Mouse (Mus musculus) neural tube, embryonic 11.5 days (tissue): Measurements from ENCODE around the gene Ppp1r21. TPM values are rescaled to one million over a fixed set of nuclear protein-coding genes. Genes with fewer than 3 reads are reported as not detected.

Experiments
- ATAC-seq: fragments of 200-750 bp; cut with Nextera tagmentation; 2 replicates; pipeline ENCODE4 v1.8.0; 2017; ENCODE audit warnings: moderate number of reproducible peaks, mild to moderate bottlenecking, moderate TSS enrichment, moderate library complexity; ENCODE audit not compliant: insufficient read depth, low FRiP score, low TSS enrichment
- DNase-seq: peaks from one replicate; pipeline ENCODE4 v3.0.0-alpha.2; 2015; ENCODE audit warnings: low spot score
- H3K27ac ChIP-seq: fragments of 300-500 bp; sonication (generic); 2 replicates; pipeline ENCODE4 v1.5.1; 2014; ENCODE audit warnings: low read depth, mild to moderate bottlenecking, low read length
- H3K27me3 ChIP-seq: fragments of 300-500 bp; sonication (generic); 2 replicates; pipeline ENCODE4 v1.6.1; 2014; ENCODE audit warnings: mild to moderate bottlenecking, low read length, mixed read lengths; ENCODE audit not compliant: control insufficient read depth, insufficient read depth
- H3K36me3 ChIP-seq: fragments of 300-500 bp; sonication (generic); 2 replicates; pipeline ENCODE4 v1.6.1; 2014; ENCODE audit warnings: mild to moderate bottlenecking, low read length, moderate library complexity, mixed read lengths; ENCODE audit not compliant: control insufficient read depth, insufficient read depth
- H3K4me1 ChIP-seq: fragments of 300-500 bp; sonication (generic); 2 replicates; pipeline ENCODE4 v1.6.1; 2014; ENCODE audit warnings: low read length, mixed read lengths; ENCODE audit not compliant: control insufficient read depth, insufficient read depth
- H3K4me2 ChIP-seq: fragments of 300-500 bp; sonication (generic); 2 replicates; pipeline ENCODE4 v1.6.1; 2014; ENCODE audit warnings: low read depth, mild to moderate bottlenecking, moderate library complexity
- H3K4me3 ChIP-seq: fragments of 300-500 bp; sonication (generic); 2 replicates; pipeline ENCODE4 v1.5.1; 2014; ENCODE audit warnings: low read depth, low read length
- H3K9ac ChIP-seq: fragments of 300-500 bp; sonication (generic); 2 replicates; pipeline ENCODE4 v1.6.1; 2014; ENCODE audit warnings: mild to moderate bottlenecking, low read length
- H3K9me3 ChIP-seq: fragments of 300-500 bp; sonication (generic); 2 replicates; pipeline ENCODE4 v1.6.1; 2016; ENCODE audit warnings: low read length; ENCODE audit not compliant: control insufficient read depth
- whole genome bisulfite sequencing: fragments of 180-500 bp; shearing (Covaris S2); extraction: QIAGEN DNeasy Blood & Tissue Kit; methylation state at CpG from one replicate; pipeline ENCODE4 v1.1.7; 2014; 5-methylcytosine and 5-hydroxymethylcytosine counted together
- polyA plus RNA-seq: library from polyadenylated mRNA; unstranded; fragments of >200 nt; fragmentation: Nextera tagmentation; extraction: Ambion mirVana; gene quantifications from 2 replicates; pipeline ENCODE4 v1.2.1, GENCODE M21; 2014

Gene Ppp1r21
- polyA plus RNA-seq, result 25.6 and 29.3 TPM in 2 replicates

DNA sequence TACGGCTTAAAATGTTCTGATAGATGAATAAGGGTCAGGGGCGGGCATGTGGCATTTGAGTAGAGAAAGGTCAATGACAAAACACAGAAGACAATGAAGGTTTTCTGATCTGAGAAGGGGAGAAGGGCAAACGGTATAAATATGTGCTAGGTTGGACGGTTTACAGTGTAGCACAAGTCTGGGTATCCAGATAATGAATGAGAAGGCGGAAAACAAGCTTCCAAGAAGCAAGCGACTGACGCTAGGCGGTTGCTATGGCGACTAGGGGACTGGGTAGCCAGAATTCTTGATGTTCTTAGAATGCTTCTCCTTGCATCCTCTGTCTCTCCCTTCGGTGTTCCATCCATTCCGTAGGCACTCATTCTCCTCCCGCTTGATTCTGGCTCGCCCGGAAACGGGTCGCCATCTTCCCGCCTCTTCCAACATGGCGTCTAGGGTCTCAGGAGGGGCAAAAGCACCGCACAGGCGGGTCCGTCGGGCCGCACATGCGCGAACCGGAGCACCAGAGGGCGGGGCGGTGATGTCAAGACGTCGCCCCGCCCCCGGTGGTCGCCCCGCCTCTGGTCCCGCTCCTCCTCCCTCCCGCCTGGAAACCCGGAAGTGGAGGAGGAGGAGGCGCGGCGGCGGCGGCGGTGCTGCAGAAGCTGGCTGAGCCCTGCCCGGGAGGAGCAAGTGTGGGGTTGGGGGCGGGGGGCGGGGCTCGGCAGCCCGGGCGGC is at the start of gene Ppp1r21:
Gene Ppp1r21, plus strand, starts transcription at position 600 of the 717 bp plus-strand sequence.
- Histone ChIP-seq H3K36me3 (no peaks in the 10 kb centered on the region), H3K4me3 (peak within 1 kb of the TSS; percentile 46), H3K27ac (peak within 1 kb of the TSS; percentile 72), H3K9ac (peak within 1 kb of the TSS; percentile 64), H3K27me3 (no peaks in the 10 kb centered on the region), H3K4me2 (peak within 1 kb of the TSS; percentile 58), H3K4me1 (peaks cover 5% of the 10 kb centered on the region; the same call in 1 of the 2 replicates), H3K9me3 (no peaks in the 10 kb centered on the region)
- 8% methylated on average over 43 of the region's 49 CpGs for WGBS
- peak; percentile 97 for DNase-seq
- ATAC-seq, result peak; percentile 96

DNA sequence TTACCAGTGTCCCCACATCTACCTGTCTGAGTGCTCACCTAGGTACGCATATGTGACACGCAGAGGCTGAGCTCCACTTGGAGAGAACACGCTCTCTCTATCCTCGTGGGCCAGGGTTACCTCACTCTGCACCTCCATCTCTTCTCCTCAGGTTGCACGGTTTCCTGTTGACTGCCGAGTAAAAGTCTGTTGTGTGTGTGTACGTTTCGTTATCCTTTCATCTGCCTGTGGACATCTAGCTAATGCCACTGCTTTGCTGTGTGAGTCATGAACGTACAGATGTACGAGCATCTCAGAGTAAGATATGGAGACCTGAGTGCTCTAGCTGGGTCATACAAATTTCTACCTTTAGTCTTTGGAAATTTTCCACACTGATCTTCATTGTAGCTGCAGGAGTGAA is 49.5 kb upstream of the Ppp1r21 start:
- Histone ChIP-seq H3K9me3 (no peaks in the 10 kb centered on the region), H3K4me1 (no peaks in the 10 kb centered on the region), H3K27ac (no peak overlapping the region), H3K4me2 (no peak overlapping the region), H3K27me3 (no peaks in the 10 kb centered on the region), H3K4me3 (no peak overlapping the region), H3K9ac (no peak overlapping the region), H3K36me3 (no peaks in the 10 kb centered on the region)
- ATAC-seq (no peak), DNase-seq (no peak)
- 96% methylated on average over 10 of the region's 10 CpGs for WGBS

DNA sequence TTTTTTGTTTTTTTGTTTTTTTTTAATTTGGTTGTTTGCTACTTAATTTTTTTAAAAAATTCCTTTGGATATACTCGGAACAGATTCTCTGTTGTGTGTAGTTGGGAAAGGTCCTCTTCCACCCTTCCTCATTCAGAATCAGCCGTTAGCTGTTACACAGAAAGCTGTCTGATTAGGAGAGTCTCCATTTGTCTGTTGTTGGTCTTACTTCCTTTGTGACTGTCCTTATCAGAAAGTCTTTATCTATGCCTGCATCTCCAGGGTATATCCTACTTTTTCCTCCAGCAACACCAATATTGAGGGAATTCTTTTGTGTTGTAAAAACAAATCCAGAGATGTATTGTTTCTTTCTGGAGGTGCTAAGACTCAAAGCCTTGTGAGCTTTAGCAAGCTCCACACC is 48.9 kb upstream of the Ppp1r21 start:
- Histone ChIP-seq H3K9me3 (no peaks in the 10 kb centered on the region), H3K4me2 (no peak overlapping the region), H3K36me3 (no peaks in the 10 kb centered on the region), H3K9ac (no peak overlapping the region), H3K4me1 (no peaks in the 10 kb centered on the region), H3K27me3 (no peaks in the 10 kb centered on the region), H3K27ac (no peak overlapping the region), H3K4me3 (no peak overlapping the region)
- DNase-seq (no peak), ATAC-seq (no peak)
- WGBS, result 88% methylated on average over 2 of the region's 2 CpGs

DNA sequence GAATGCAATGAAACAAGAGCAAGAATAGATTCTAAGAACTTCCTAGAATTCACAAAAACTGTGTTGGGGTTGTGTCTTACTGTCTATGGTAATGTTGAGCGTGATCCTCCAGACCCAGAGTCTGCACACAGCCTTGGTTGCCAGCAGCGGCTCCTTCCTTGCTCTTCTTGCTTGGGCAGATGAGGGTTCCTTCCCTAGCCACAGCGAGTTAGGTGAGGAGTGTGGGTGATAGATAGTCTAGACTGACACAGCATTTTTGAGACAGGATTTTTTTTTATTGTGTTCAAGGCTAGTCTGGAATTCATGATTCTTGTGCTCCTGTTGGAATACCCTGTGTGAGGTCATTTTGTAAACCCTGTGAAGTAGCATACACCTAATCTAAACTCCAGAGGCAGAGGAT is 48.3 kb upstream of the Ppp1r21 start:
- no peak overlapping the region for H3K9ac ChIP-seq
- WGBS, result 93% methylated on average over 3 of the region's 3 CpGs
- H3K4me1 ChIP-seq, result no peaks in the 10 kb centered on the region
- no peak for ATAC-seq
- no peak for DNase-seq
- H3K9me3 ChIP-seq, result no peaks in the 10 kb centered on the region
- no peak overlapping the region for H3K27ac ChIP-seq
- no peaks in the 10 kb centered on the region for H3K27me3 ChIP-seq
- no peaks in the 10 kb centered on the region; the same call in 1 of the 2 replicates for H3K36me3 ChIP-seq
- no peak overlapping the region for H3K4me3 ChIP-seq
- no peak overlapping the region for H3K4me2 ChIP-seq

DNA sequence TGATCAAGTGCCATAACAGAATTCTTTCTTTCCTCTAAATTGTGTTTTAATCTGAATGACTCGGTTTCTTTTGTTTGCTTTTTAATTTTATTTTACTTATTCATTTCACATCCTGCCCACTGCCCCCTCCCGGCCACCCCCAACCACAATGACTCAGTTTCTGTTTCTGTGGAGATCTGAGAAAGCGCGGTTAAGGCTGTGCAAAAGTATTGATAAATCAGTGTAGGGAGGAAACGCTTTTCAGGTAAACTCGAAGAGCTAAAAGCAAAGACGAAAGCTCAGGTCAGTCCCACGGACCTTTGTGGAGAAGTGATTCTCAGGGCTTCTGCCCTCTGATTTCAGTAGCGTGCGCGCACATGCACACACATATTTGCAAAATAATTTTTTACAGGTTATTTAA is 45.4 kb upstream of the Ppp1r21 start:
- DNase-seq, result no peak
- Histone ChIP-seq H3K36me3 (no peaks in the 10 kb centered on the region; the same call in 1 of the 2 replicates), H3K4me3 (no peak overlapping the region), H3K27me3 (no peaks in the 10 kb centered on the region), H3K4me2 (no peak overlapping the region), H3K9ac (no peak overlapping the region), H3K4me1 (no peaks in the 10 kb centered on the region), H3K9me3 (no peaks in the 10 kb centered on the region), H3K27ac (no peak overlapping the region)
- 93% methylated on average over 11 of the region's 11 CpGs for WGBS
- no peak for ATAC-seq

DNA sequence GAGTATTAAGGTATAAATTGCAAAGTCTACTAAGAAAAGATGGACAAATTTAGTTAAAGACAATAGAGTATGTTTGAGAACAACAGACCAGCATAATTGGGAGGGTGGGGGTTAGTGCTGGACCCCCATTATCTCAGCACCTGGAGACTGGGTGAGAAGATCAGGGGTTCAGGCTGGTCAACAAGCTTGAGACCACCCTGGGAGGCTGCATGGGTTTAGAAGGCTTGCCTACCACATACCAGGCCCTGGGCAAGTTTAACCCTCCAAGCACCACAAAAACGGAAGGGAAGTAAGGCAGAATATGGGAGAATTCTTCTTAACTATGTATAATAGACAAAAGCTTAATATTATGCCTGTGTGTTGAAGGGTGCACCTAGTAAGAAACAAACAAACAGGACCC is 45.0 kb upstream of the Ppp1r21 start:
- H3K9me3 ChIP-seq, result no peaks in the 10 kb centered on the region
- no peak overlapping the region for H3K4me2 ChIP-seq
- H3K36me3 ChIP-seq, result no peaks in the 10 kb centered on the region; the same call in 1 of the 2 replicates
- H3K27ac ChIP-seq, result no peak overlapping the region
- no peaks in the 10 kb centered on the region for H3K4me1 ChIP-seq
- 85% methylated on average over 1 of the region's 1 CpGs for WGBS
- no peak for DNase-seq
- no peaks in the 10 kb centered on the region for H3K27me3 ChIP-seq
- H3K9ac ChIP-seq, result no peak overlapping the region
- H3K4me3 ChIP-seq, result no peak overlapping the region
- ATAC-seq, result no peak

DNA sequence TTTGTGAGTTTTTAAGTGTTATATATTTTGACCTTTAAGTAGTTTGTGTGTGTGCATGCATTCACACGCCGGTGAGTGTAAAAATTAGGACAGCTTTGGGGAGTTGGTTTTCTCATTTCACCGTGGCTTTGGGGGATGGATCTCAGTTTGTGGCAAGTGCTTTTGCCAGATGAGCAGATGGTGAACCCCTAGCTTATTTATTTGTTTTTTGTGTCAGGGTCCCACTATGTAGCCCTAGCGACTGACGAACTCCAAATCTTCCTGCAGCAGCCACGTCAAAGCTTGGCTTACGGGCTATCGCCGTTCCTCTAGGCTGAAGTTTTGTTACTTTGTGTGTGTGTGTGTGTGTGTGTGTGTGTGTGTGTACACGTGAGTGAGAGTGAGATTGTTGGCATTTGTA is 39.4 kb upstream of the Ppp1r21 start:
- 0 out of 2 replicates have a peak, but pooled peaks cover 6% of the 10 kb centered on the region for H3K4me1 ChIP-seq
- WGBS, result 97% methylated on average over 10 of the region's 10 CpGs
- no peak overlapping the region for H3K27ac ChIP-seq
- no peaks in the 10 kb centered on the region for H3K9me3 ChIP-seq
- ATAC-seq, result no peak
- H3K9ac ChIP-seq, result no peak overlapping the region
- no peaks in the 10 kb centered on the region; the same call in 1 of the 2 replicates for H3K36me3 ChIP-seq
- no peak overlapping the region for H3K4me3 ChIP-seq
- no peak overlapping the region for H3K4me2 ChIP-seq
- DNase-seq, result no peak
- no peaks in the 10 kb centered on the region for H3K27me3 ChIP-seq

DNA sequence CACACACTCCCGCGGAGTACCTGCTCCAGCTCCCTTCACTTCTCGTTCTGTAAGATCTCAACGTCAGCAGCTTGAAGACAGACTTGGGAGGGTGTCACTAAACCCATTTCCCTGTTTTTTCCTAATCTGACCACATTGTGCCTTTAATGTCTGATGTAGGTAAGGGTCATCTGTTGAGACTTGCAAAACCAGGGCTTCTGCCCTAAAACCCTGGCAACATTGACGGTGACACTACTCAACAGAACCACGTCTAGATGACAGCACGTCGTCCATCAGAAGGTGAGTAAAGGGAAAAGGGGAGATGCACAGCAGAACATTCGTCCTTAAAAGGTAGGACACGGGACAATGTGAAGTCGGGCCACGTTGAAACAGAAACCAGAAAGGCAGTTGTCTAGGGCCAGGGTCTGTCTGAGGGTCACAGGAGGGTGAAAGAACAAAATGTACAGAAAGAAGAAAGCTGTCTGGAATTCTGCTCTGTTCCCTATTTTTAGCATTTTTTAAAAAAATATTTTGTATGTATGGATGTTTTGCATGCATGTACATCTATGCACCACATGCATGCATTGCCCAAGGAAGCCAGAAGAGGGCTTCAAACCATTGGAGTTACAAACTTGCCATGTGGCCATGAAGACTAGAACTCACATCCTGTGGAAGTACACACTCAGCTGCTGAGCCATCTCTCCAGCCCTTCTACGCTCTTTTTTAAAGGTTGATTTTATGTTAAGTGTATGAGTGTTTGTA is 38.4 kb upstream of the Ppp1r21 start:
- DNase-seq (no peak), ATAC-seq (no peak)
- H3K9me3 ChIP-seq, result no peaks in the 10 kb centered on the region
- H3K27ac ChIP-seq, result no peak overlapping the region
- H3K4me3 ChIP-seq, result no peak overlapping the region
- H3K27me3 ChIP-seq, result no peaks in the 10 kb centered on the region
- H3K4me1 ChIP-seq, result 0 out of 2 replicates have a peak, but pooled peaks cover 6% of the 10 kb centered on the region
- 96% methylated on average over 13 of the region's 13 CpGs for WGBS
- H3K4me2 ChIP-seq, result no peak overlapping the region
- no peak overlapping the region for H3K9ac ChIP-seq
- H3K36me3 ChIP-seq, result no peaks in the 10 kb centered on the region

DNA sequence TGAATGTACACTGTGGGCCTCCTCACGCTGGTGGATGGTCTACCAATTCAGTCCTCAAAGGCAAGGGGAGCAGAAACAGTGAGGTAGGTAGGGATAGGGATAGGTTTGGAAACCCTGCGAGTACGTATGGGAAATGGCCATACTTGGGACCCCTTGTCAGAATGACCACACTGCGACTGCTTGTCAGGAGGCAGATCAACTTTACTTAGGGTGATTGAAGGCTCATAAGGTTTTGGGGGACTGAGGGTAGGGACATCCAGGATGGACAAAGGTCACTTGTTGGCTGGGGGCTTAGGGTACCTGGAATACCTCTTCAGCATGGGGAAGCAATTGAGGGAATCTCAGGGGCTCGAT is 37.8 kb upstream of the Ppp1r21 start:
- Histone ChIP-seq H3K36me3 (no peaks in the 10 kb centered on the region), H3K27ac (no peak overlapping the region), H3K4me2 (no peak overlapping the region), H3K4me1 (0 out of 2 replicates have a peak, but pooled peaks cover 6% of the 10 kb centered on the region), H3K27me3 (no peaks in the 10 kb centered on the region), H3K9ac (no peak overlapping the region), H3K9me3 (no peaks in the 10 kb centered on the region), H3K4me3 (no peak overlapping the region)
- ATAC-seq (no peak), DNase-seq (no peak)
- WGBS, result 92% methylated on average over 5 of the region's 5 CpGs
